Mouse (Mus musculus): ENCODE data around the gene Topaz1. TPM values are rescaled to one million over a fixed set of nuclear protein-coding genes. Genes with fewer than 3 reads are reported as not detected.

The Topaz1 gene
- polyA plus RNA-seq (2012; rRNA removed): not detected in 2 replicates

GRCm38 (mm10) chr9:122747060-122747459 lies at the start of gene Topaz1:
Gene Topaz1, plus strand, starts transcription at chr9:122747346.
- TF ChIP-seq POLR2A (IDR thresholded peaks at IDR 0.05; ENCODE audit: borderline replicate concordance, extremely low read depth, insufficient read depth, insufficient read length, poor library complexity, severe bottlenecking) (no peak), CTCF (IDR thresholded peaks at IDR 0.05; ENCODE audit: borderline replicate concordance, extremely low read depth, insufficient read depth, insufficient read length) (no peak)
- no peak for DNase-seq (ENCODE audit: low read depth)

GRCm38 (mm10) chr9:122701817-122702216 lies 45.3 kb upstream of the Topaz1 start:
- peak; percentile 26 for DNase-seq (ENCODE audit: low read depth)
- TF ChIP-seq CTCF (IDR thresholded peaks at IDR 0.05; ENCODE audit: borderline replicate concordance, extremely low read depth, insufficient read depth, insufficient read length): no peak
- TF ChIP-seq POLR2A (IDR thresholded peaks at IDR 0.05; ENCODE audit: borderline replicate concordance, extremely low read depth, insufficient read depth, insufficient read length, poor library complexity, severe bottlenecking): no peak

- TF ChIP-seq CTCF (IDR thresholded peaks at IDR 0.05; ENCODE audit: borderline replicate concordance, extremely low read depth, insufficient read depth, insufficient read length): no peak
- TF ChIP-seq POLR2A (IDR thresholded peaks at IDR 0.05; ENCODE audit: borderline replicate concordance, extremely low read depth, insufficient read depth, insufficient read length, poor library complexity, severe bottlenecking): no peak
- peak; percentile 63 for DNase-seq (ENCODE audit: low read depth)
Measured at GRCm38 (mm10) chr9:122713836-122714235, 33.3 kb upstream of the Topaz1 start.

- DNase-seq (ENCODE audit: low read depth): no peak
- no peak for TF ChIP-seq CTCF (IDR thresholded peaks at IDR 0.05; ENCODE audit: borderline replicate concordance, extremely low read depth, insufficient read depth, insufficient read length)
- no peak for TF ChIP-seq POLR2A (IDR thresholded peaks at IDR 0.05; ENCODE audit: borderline replicate concordance, extremely low read depth, insufficient read depth, insufficient read length, poor library complexity, severe bottlenecking)
Measured at GRCm38 (mm10) chr9:122715046-122715445, 32.1 kb upstream of the Topaz1 start.

GRCm38 (mm10) chr9:122716131-122716921 lies 30.8 kb upstream of the Topaz1 start:
- no peak for TF ChIP-seq CTCF (IDR thresholded peaks at IDR 0.05; ENCODE audit: borderline replicate concordance, extremely low read depth, insufficient read depth, insufficient read length)
- no peak for TF ChIP-seq POLR2A (IDR thresholded peaks at IDR 0.05; ENCODE audit: borderline replicate concordance, extremely low read depth, insufficient read depth, insufficient read length, poor library complexity, severe bottlenecking)
- no peak for DNase-seq (ENCODE audit: low read depth)

GRCm38 (mm10) chr9:122722296-122722695 lies 24.9 kb upstream of the Topaz1 start:
- DNase-seq (ENCODE audit: low read depth): peak; percentile 43
- TF ChIP-seq POLR2A (IDR thresholded peaks at IDR 0.05; ENCODE audit: borderline replicate concordance, extremely low read depth, insufficient read depth, insufficient read length, poor library complexity, severe bottlenecking): no peak

GRCm38 (mm10) chr9:122725046-122725765 lies 21.9 kb upstream of the Topaz1 start:
- TF ChIP-seq POLR2A (IDR thresholded peaks at IDR 0.05; ENCODE audit: borderline replicate concordance, extremely low read depth, insufficient read depth, insufficient read length, poor library complexity, severe bottlenecking): no peak
- no peak for TF ChIP-seq CTCF (IDR thresholded peaks at IDR 0.05; ENCODE audit: borderline replicate concordance, extremely low read depth, insufficient read depth, insufficient read length)
- DNase-seq (ENCODE audit: low read depth): peak; percentile 60

- peak; percentile 80; the same call in 1 of the 2 replicates for TF ChIP-seq CTCF (IDR thresholded peaks at IDR 0.05; ENCODE audit: borderline replicate concordance, extremely low read depth, insufficient read depth, insufficient read length)
- TF ChIP-seq POLR2A (IDR thresholded peaks at IDR 0.05; ENCODE audit: borderline replicate concordance, extremely low read depth, insufficient read depth, insufficient read length, poor library complexity, severe bottlenecking): no peak
- DNase-seq (ENCODE audit: low read depth): peak; percentile 87
Measured at GRCm38 (mm10) chr9:122729500-122729899, 17.6 kb upstream of the Topaz1 start.

- no peak for TF ChIP-seq POLR2A (IDR thresholded peaks at IDR 0.05; ENCODE audit: borderline replicate concordance, extremely low read depth, insufficient read depth, insufficient read length, poor library complexity, severe bottlenecking)
- TF ChIP-seq CTCF (IDR thresholded peaks at IDR 0.05; ENCODE audit: borderline replicate concordance, extremely low read depth, insufficient read depth, insufficient read length): no peak
- DNase-seq (ENCODE audit: low read depth): no peak
Measured at GRCm38 (mm10) chr9:122732126-122732810, 14.9 kb upstream of the Topaz1 start.

GRCm38 (mm10) chr9:122733222-122733621 lies 13.9 kb upstream of the Topaz1 start:
- no peak for DNase-seq (ENCODE audit: low read depth)
- TF ChIP-seq POLR2A (IDR thresholded peaks at IDR 0.05; ENCODE audit: borderline replicate concordance, extremely low read depth, insufficient read depth, insufficient read length, poor library complexity, severe bottlenecking) (no peak), CTCF (IDR thresholded peaks at IDR 0.05; ENCODE audit: borderline replicate concordance, extremely low read depth, insufficient read depth, insufficient read length) (no peak)

- TF ChIP-seq CTCF (IDR thresholded peaks at IDR 0.05; ENCODE audit: borderline replicate concordance, extremely low read depth, insufficient read depth, insufficient read length) (no peak), POLR2A (IDR thresholded peaks at IDR 0.05; ENCODE audit: borderline replicate concordance, extremely low read depth, insufficient read depth, insufficient read length, poor library complexity, severe bottlenecking) (no peak)
- no peak for DNase-seq (ENCODE audit: low read depth)
Measured at GRCm38 (mm10) chr9:122734934-122735333, 12.2 kb upstream of the Topaz1 start.
